Mouse (Mus musculus): ENCODE results near the gene Commd3. TPM values are rescaled to one million over a fixed set of nuclear protein-coding genes. Genes with fewer than 3 reads are reported as not detected.

The Commd3 gene
- polyA plus RNA-seq, 1 experiment from 2014 or later, result 187 TPM

- Histone ChIP-seq H3K27ac (replicated peaks; ENCODE audit: low read depth, low read length) (no peak overlapping the region), H3K9ac (ENCODE audit: low read length) (no peak overlapping the region), H3K4me1 (ENCODE audit: control insufficient read depth, insufficient read depth, low read length) (peaks cover 5% of the 10 kb centered on the region; the same call in 1 of the 2 replicates), H3K36me3 (ENCODE audit: control insufficient read depth, insufficient read depth, low read length) (no peaks in the 10 kb centered on the region), H3K27me3 (ENCODE audit: control insufficient read depth, insufficient read depth, low read length) (peaks cover 15% of the 10 kb centered on the region), H3K4me2 (ENCODE audit: low read depth, severe bottlenecking) (peak overlapping the region; percentile 74), H3K9me3 (ENCODE audit: control insufficient read depth, low read length) (no peaks in the 10 kb centered on the region), H3K4me3 (ENCODE audit: low read depth, low read length) (peak overlapping the region; percentile 31)
- 0% methylated on average over 4 of the region's 4 CpGs for WGBS
- no peak for ATAC-seq (ENCODE audit: insufficient number of reproducible peaks, low FRiP score, low TSS enrichment, low read depth)
- DNase-seq (ENCODE audit: low spot score), result no peak
Observed at GRCm38 (mm10) chr2:18680501-18680900, 8.3 kb downstream of the Commd3 start.

GRCm38 (mm10) chr2:18680961-18681360 is 8.8 kb downstream of the Commd3 start:
- DNase-seq (ENCODE audit: low spot score), result peak; percentile 68
- Histone ChIP-seq H3K9me3 (ENCODE audit: control insufficient read depth, low read length) (no peaks in the 10 kb centered on the region), H3K4me3 (ENCODE audit: low read depth, low read length) (peak overlapping the region; percentile 31), H3K36me3 (ENCODE audit: control insufficient read depth, insufficient read depth, low read length) (no peaks in the 10 kb centered on the region), H3K27me3 (ENCODE audit: control insufficient read depth, insufficient read depth, low read length) (peaks cover 15% of the 10 kb centered on the region), H3K27ac (replicated peaks; ENCODE audit: low read depth, low read length) (no peak overlapping the region), H3K4me1 (ENCODE audit: control insufficient read depth, insufficient read depth, low read length) (0 out of 2 replicates have a peak, but pooled peaks cover 3% of the 10 kb centered on the region), H3K9ac (ENCODE audit: low read length) (no peak overlapping the region), H3K4me2 (ENCODE audit: low read depth, severe bottlenecking) (peak overlapping the region; percentile 74)
- under 1% methylated on average over 26 of the region's 29 CpGs for WGBS
- no peak for ATAC-seq (ENCODE audit: insufficient number of reproducible peaks, low FRiP score, low TSS enrichment, low read depth)

GRCm38 (mm10) chr2:18684062-18684461 is 11.9 kb downstream of the Commd3 start:
- Histone ChIP-seq H3K27me3 (ENCODE audit: control insufficient read depth, insufficient read depth, low read length) (peaks cover 39% of the 10 kb centered on the region), H3K9me3 (ENCODE audit: control insufficient read depth, low read length) (no peaks in the 10 kb centered on the region), H3K4me2 (ENCODE audit: low read depth, severe bottlenecking) (no peak overlapping the region), H3K27ac (replicated peaks; ENCODE audit: low read depth, low read length) (no peak overlapping the region), H3K9ac (ENCODE audit: low read length) (no peak overlapping the region), H3K4me3 (ENCODE audit: low read depth, low read length) (no peak overlapping the region), H3K4me1 (ENCODE audit: control insufficient read depth, insufficient read depth, low read length) (0 out of 2 replicates have a peak, but pooled peaks cover 3% of the 10 kb centered on the region), H3K36me3 (ENCODE audit: control insufficient read depth, insufficient read depth, low read length) (no peaks in the 10 kb centered on the region)
- 48% methylated on average over 5 of the region's 5 CpGs for WGBS
- ATAC-seq (ENCODE audit: insufficient number of reproducible peaks, low FRiP score, low TSS enrichment, low read depth), result no peak
- no peak for DNase-seq (ENCODE audit: low spot score)

- H3K4me1 ChIP-seq (ENCODE audit: control insufficient read depth, insufficient read depth, low read length), result peaks cover 11% of the 10 kb centered on the region
- no peak for ATAC-seq (ENCODE audit: insufficient number of reproducible peaks, low FRiP score, low TSS enrichment, low read depth)
- WGBS, result 7% methylated on average over 6 of the region's 6 CpGs
Observed at GRCm38 (mm10) chr2:18686386-18686785, 14.2 kb downstream of the Commd3 start.

GRCm38 (mm10) chr2:18686826-18687519 is 14.8 kb downstream of the Commd3 start:
- peaks cover 48% of the 10 kb centered on the region for H3K27me3 ChIP-seq (ENCODE audit: control insufficient read depth, insufficient read depth, low read length)
- no peak overlapping the region for H3K4me3 ChIP-seq (ENCODE audit: low read depth, low read length)
- DNase-seq (ENCODE audit: low spot score), result peak; percentile 29
- H3K4me1 ChIP-seq (ENCODE audit: control insufficient read depth, insufficient read depth, low read length), result peaks cover 11% of the 10 kb centered on the region
- WGBS, result 3% methylated on average over 8 of the region's 8 CpGs
- no peaks in the 10 kb centered on the region for H3K36me3 ChIP-seq (ENCODE audit: control insufficient read depth, insufficient read depth, low read length)
- no peak for ATAC-seq (ENCODE audit: insufficient number of reproducible peaks, low FRiP score, low TSS enrichment, low read depth)
- H3K9me3 ChIP-seq (ENCODE audit: control insufficient read depth, low read length), result no peaks in the 10 kb centered on the region
- H3K27ac ChIP-seq (replicated peaks; ENCODE audit: low read depth, low read length), result no peak overlapping the region
- no peak overlapping the region for H3K9ac ChIP-seq (ENCODE audit: low read length)
- H3K4me2 ChIP-seq (ENCODE audit: low read depth, severe bottlenecking), result no peak overlapping the region

More at GRCm38 (mm10) chr2:18686386-18686785, 14.2 kb downstream of the Commd3 start:
- Histone ChIP-seq H3K9ac (ENCODE audit: low read length) (no peak overlapping the region), H3K27ac (replicated peaks; ENCODE audit: low read depth, low read length) (no peak overlapping the region), H3K4me2 (ENCODE audit: low read depth, severe bottlenecking) (no peak overlapping the region), H3K9me3 (ENCODE audit: control insufficient read depth, low read length) (no peaks in the 10 kb centered on the region), H3K27me3 (ENCODE audit: control insufficient read depth, insufficient read depth, low read length) (peaks cover 45% of the 10 kb centered on the region), H3K4me3 (ENCODE audit: low read depth, low read length) (no peak overlapping the region), H3K36me3 (ENCODE audit: control insufficient read depth, insufficient read depth, low read length) (no peaks in the 10 kb centered on the region)
- no peak for DNase-seq (ENCODE audit: low spot score)

GRCm38 (mm10) chr2:18687671-18688170 is 15.5 kb downstream of the Commd3 start:
- no peak for ATAC-seq (ENCODE audit: insufficient number of reproducible peaks, low FRiP score, low TSS enrichment, low read depth)
- Histone ChIP-seq H3K36me3 (ENCODE audit: control insufficient read depth, insufficient read depth, low read length) (no peaks in the 10 kb centered on the region), H3K27me3 (ENCODE audit: control insufficient read depth, insufficient read depth, low read length) (peaks cover 55% of the 10 kb centered on the region), H3K4me3 (ENCODE audit: low read depth, low read length) (no peak overlapping the region), H3K4me1 (ENCODE audit: control insufficient read depth, insufficient read depth, low read length) (peaks cover 11% of the 10 kb centered on the region), H3K9me3 (ENCODE audit: control insufficient read depth, low read length) (no peaks in the 10 kb centered on the region), H3K9ac (ENCODE audit: low read length) (no peak overlapping the region), H3K27ac (replicated peaks; ENCODE audit: low read depth, low read length) (no peak overlapping the region), H3K4me2 (ENCODE audit: low read depth, severe bottlenecking) (no peak overlapping the region)
- no peak for DNase-seq (ENCODE audit: low spot score)
- 3% methylated on average over 9 of the region's 9 CpGs for WGBS

GRCm38 (mm10) chr2:18688286-18688685 is 16.1 kb downstream of the Commd3 start:
- H3K27me3 ChIP-seq (ENCODE audit: control insufficient read depth, insufficient read depth, low read length), result peaks cover 58% of the 10 kb centered on the region
- peak overlapping the region; percentile 58; the same call in 1 of the 2 replicates for H3K4me2 ChIP-seq (ENCODE audit: low read depth, severe bottlenecking)
- ATAC-seq (ENCODE audit: insufficient number of reproducible peaks, low FRiP score, low TSS enrichment, low read depth) (no peak), DNase-seq (ENCODE audit: low spot score) (peak; percentile 37)
- no peaks in the 10 kb centered on the region for H3K9me3 ChIP-seq (ENCODE audit: control insufficient read depth, low read length)
- H3K4me1 ChIP-seq (ENCODE audit: control insufficient read depth, insufficient read depth, low read length), result peaks cover 11% of the 10 kb centered on the region
- H3K36me3 ChIP-seq (ENCODE audit: control insufficient read depth, insufficient read depth, low read length), result no peaks in the 10 kb centered on the region
- H3K4me3 ChIP-seq (ENCODE audit: low read depth, low read length), result peak overlapping the region; percentile 38
- no peak overlapping the region for H3K27ac ChIP-seq (replicated peaks; ENCODE audit: low read depth, low read length)
- H3K9ac ChIP-seq (ENCODE audit: low read length), result no peak overlapping the region
- WGBS, result 2% methylated on average over 6 of the region's 6 CpGs

- DNase-seq (ENCODE audit: low spot score) (no peak), ATAC-seq (ENCODE audit: insufficient number of reproducible peaks, low FRiP score, low TSS enrichment, low read depth) (0 out of 2 replicates have a peak, but pooled peaks have one; percentile 29)
- peak overlapping the region; percentile 38 for H3K4me3 ChIP-seq (ENCODE audit: low read depth, low read length)
- H3K27me3 ChIP-seq (ENCODE audit: control insufficient read depth, insufficient read depth, low read length), result peaks cover 58% of the 10 kb centered on the region
- 1% methylated on average over 43 of the region's 45 CpGs for WGBS
- H3K9me3 ChIP-seq (ENCODE audit: control insufficient read depth, low read length), result no peaks in the 10 kb centered on the region
- H3K36me3 ChIP-seq (ENCODE audit: control insufficient read depth, insufficient read depth, low read length), result no peaks in the 10 kb centered on the region
- peak overlapping the region; percentile 58 for H3K4me2 ChIP-seq (ENCODE audit: low read depth, severe bottlenecking)
- no peak overlapping the region for H3K9ac ChIP-seq (ENCODE audit: low read length)
- H3K27ac ChIP-seq (replicated peaks; ENCODE audit: low read depth, low read length), result no peak overlapping the region
- peaks cover 11% of the 10 kb centered on the region for H3K4me1 ChIP-seq (ENCODE audit: control insufficient read depth, insufficient read depth, low read length)
Observed at GRCm38 (mm10) chr2:18688708-18689063, 16.5 kb downstream of the Commd3 start.
